Mouse (Mus musculus) right cerebral cortex, postnatal 36 days (tissue): ENCODE results near the gene Iqce.

Experiments
- DNase-seq, 2 experiments: peaks; one replicate each; pipeline ENCODE4 v3.0.0; 2022; ENCODE audit warnings: low spot score in 2 of 2, mixed read lengths in 1 of 2

The Iqce gene

DNA sequence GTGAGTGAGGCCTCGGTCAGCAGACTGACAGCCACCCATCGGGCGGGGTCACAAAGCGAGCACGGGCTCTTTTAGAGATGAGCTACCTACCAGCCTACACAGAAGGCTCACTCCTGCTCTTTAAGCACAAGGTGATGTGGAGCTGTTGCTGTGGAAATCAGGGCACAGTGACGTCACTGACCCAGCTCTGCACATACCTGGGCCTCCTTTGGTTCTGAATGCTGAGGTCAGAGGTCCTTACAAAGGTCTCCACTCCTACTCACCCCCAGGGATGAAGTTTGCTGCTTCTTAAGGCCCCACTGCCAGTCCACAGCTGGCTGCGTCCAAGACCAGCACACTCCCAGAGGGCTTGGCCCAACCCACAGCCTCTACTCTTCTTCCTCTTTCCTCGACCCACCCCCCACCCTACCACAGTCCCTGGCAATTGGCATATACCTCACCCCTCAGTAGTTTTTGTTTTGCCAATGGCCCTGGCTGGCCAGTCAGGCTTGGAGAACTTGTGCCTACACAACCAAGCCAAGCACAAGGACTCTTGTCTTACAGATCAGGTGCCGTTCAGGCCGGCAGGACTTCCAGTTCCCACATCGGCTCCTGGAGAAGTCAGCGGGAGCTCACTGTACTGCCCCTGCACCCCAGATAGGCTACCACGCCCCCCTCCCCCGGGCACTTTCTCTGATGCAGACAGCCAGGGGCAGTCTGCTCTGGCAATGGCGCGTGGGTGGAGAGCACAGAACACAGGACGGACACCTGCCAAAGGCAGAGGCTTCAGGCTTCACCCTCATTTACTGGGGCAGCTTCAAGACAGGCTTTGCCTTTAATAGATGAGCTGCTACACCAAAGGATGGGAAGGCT, 39.2 kb downstream of the Iqce start:
- peak in 1 of 2 experiments; percentile 41 for DNase-seq

DNA sequence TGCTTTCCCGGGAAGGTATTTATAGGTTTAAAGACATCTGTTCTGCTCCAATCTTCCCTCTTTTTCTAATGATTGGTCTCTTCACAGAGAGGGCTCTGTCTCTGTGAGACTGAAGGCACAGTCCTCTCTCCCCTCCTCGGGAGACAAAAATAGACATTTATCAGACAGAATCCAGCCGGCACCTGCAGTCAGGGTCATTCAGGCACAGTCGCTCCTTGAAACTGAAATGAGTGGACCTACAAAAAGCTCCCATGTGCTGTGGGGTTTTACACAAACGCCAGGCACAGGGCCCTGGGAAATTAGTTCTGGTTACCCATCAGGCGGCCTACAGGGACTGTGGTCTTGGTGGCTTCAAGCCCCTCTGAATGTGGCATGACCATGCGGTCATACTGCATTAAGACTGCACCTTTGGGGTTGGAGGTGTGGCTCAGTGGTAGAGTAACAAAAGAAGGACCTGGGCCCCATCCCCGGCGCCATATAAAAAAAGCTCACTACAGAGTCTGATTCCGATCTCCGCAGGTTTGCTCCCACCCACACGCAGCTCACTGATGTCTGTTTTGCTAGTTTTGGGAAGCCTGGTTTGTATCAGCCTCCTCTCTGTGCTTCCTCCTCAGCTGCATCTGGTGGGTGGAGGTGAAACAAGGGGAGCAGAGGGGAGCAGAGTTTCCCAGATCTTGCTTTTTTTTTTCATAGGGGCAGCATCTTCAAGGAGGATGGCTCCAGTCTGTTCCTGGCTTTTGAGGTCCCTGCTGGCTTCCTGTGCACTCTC, 40.1 kb downstream of the Iqce start:
- peak in 1 of 2 experiments; percentile 53 for DNase-seq

DNA sequence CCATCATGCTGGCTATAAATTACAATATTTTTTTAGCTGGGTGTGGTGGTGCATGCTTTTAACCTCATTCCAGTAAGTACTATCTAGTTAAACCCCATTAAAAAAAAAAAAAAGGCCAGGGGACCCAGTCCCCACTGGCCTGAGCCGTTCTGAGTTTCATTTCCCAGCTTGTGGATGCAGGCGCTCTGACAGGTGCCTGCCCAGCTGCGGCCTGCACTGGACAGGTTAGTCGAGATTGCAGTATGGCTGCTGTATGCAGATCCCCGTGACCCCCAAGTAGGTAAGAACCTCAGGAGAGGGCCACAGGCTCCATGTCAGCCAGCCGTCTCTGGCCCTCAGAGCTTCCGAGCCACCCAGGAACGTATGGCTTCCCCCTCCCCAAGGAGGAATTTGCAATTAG, 40.8 kb downstream of the Iqce start:
- no peak for DNase-seq

DNA sequence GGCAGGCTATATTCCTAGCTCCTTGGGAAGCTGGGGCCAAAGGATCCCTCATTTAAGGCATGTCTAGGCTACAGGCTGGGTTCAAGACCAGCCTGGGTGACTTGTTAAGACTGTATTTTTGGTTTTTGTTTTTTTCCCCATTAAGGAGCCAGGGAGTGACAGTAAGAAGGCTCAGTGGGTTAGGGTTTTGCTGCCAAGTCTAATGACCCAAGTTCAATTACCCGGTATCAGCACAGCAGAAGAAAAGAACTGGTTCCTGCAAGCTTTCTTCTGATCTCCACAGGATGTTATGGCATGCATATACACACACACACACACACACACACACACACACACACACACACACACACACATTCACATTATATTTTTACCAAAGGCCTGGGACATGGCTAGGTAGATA, 41.8 kb downstream of the Iqce start:
- DNase-seq = no peak

DNA sequence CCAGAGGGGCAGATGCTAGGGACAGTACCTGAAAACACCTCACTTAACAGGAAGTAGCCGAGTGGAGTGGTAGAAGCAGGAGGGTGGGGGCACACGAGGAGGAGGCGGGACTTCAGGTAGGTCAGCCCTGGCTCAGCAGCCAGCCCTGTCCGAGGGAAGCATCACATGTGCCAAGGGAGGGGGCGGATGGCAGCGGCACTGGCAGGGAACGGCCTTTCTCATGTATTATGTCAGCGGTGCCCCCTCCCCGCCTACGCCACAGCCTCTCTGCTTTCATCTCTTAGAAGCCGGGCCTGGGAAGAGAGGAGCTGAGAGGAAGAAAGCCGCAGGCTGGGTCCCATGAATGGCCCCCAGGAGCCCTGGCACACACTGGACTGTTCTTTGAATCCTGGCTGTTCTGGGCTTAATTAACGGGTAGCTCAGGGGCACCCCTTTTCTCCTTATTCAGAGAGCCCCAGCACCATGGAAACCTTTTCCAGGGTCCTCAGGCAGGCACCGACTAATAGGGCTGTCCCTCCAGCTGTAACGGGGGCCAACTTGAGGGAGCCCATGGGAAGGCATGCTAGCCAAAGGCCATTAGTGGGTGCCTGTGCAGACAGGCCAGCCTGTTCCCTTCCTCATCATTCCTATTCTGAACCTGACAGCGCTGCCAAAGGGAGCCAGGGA, 42.4 kb downstream of the Iqce start:
- DNase-seq = peak; percentile 80

DNA sequence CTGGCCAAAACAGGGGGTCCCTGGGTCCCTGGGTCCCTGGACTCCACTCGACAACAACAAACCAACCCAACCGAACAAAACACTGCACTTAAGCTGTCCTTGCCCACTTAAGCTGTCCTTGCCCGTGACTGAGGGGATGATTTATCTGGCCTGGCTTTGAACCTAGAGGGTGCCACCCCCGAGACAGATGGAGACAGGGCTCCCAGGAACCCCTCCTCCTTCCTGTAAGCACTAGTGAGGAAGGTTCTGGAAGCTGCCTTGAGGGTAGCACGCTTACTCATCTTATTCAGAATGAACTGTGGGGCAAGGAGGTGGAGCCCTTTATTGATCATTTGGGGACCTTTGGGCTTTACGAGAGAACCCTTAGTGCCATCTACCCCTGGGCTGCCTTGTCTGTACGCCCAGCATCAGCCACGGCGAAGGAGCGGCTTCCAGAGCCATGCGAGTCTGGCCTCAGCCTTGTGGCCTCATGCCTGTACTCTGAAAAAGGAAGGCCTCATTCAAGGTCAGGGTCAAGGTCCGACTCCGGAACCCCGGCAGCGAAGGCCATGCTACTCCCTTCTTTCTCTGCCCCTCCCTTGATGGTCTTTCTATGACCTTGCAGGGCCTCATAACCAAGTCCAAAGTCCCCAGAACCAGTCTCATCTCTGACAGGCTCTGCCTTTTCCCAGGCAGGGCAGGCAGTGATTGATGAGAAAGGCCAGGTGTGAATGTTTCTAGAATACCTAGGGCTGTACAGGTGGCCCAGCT, 47.9 kb downstream of the Iqce start:
- no peak for DNase-seq

DNA sequence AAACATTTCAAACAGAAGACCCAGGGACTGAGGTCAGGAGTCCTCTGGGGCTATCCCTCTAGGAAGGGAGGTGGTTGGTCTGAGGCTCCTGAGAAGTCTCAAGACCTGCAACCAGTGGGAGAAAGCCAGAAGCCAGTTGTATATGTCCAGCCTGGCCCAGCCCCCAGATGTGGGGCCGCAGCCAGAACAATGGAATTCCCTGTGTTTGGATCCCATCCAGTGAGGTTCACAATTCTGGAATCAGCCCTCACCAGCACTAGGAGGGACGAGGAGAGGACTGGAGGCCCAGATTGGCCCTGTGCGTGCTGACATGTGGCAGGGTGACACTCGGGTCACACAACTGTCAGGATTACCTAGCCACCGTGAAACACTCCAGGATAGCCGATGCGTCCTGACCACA, 49.6 kb downstream of the Iqce start:
- no peak for DNase-seq

DNA sequence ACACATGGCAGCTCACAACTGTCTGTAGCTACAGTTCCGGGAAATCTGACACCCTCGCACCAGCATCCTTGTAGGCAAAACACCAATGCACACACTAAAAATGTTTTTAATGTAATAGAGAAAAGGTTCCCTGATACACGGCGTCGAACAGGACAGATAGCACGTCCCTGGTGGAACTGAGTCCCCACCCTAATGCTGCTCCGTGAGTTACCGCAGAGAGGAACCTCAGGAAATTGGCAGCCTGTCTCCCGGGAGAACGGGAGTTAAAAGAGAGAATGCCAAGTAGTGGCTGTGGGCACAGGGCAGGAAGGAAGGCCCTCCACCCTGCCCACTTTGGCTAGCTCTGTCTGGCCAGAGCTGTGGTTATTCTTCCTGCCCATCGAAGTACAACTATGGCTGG, 50.9 kb downstream of the Iqce start:
- DNase-seq = no peak

DNA sequence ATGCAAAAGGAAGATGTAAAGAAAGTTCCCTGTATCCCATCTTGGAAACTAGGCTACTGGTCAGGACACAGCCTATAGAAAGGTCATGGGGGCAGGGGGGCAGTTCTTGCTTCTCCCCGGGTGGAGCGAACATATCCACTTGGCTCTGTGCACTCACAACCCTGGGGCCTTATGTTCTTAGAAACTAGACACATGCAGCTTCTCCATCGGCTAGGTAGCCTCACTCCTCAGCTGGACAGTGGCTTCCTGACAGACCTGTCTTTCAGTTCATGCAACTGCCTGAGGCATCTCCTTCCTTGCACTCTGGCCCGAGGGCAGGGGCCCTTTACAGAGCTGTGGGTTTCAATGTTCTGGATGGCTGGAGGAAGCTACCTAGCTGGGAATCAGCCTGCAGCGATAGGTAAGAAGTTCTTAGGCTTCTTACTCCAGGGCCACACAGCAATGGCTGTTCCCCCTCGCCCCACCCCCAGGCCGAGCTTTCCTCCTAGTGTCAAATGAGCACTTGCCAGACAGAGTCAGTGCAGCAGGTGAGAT, 52.2 kb downstream of the Iqce start:
- DNase-seq = no peak

DNA sequence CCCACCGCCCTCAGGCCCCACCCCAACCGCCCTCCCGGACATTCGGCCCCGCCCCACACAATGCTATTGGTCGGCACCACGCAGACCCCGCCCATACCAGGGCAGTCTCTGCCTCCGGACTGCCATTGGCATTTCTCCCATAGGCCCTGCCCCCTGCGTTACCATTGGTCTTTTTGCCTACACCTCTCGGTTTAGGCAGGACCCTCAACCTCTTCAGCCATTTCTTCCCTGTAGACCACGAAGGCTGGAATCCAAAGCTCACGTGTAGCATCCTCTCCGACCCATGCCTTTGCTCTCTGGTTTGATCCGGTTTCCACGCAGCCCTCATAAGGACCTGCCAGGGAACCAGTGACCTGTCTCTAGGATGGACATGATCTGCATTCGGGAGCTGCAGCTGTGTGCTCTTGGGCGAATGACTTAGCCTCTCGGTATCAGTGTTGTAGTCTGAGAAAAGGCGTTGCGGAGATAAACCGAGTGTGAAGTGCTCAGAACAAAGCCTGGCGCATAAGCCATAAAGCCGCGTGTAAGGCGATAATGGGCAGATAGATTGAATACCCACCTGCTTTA, 53.0 kb downstream of the Iqce start:
- DNase-seq = peak; percentile 94 to 96

DNA sequence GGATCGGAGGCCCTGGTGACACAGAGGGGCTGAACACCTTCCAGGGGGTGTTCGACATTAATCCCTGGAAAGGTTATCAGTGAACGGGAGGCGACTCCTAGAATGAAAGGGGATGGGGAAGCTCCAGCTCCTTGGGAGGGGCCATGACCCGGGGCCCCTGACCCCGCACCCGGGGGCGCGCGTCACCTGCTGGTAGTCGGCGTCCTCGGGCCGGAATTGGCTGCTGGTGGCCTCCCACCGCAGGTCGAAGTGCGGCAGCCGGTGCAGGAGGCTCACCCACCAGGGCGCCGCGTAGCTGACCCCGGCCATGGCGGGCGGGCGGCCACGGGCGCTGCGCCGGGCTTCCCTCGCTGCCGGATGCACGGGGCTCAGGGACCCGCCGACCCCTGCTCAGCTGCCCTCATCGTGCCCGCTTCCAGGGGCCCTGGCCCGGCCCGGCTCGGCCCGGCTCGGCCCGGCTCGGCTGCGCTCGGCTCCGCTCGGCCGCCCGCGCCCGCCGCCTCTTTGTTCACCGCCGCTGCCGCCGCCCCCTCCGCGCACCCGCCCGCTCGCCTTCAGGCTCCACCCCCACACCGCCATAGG, 53.6 kb downstream of the Iqce start, which contains the start of gene Ttyh3:
TSS of gene Ttyh3 (minus strand) at position 513 of the 582 bp plus-strand sequence.
- DNase-seq = no peak

DNA sequence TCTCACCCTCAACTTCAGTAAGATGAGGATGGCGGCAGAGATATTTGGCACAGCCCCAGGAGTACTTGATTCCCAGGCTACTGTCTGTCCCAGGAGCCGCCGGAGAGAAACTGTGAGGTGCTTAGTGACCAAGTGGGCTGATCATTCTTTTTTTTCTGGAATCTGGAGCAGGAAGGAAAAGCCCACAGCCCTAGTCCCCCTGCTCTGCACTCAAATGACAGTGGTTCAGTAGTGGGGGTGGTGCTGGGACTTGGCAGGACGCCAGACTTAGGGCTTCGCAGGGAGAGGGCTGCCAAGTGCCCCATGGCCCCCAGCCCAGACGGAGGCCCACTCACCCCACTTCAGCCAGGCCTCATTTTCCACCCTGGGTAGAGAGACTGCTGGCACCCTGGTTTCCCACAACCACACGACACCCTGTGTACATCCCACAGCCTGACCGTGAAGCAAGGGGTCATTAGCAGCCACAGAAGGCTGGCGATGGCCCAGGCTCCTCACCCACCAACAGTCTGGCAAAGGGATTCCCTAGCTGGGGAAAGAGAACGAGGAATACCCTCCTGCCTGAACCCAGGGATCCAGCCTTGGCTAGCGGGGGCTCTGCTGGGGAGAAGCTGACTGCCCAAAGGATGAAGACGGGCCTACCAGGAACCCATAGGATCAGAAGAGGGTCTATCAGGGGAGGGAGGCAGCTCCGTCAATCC, 54.2 kb downstream of the Iqce start:
- DNase-seq = peak in 1 of 2 experiments; percentile 63

DNA sequence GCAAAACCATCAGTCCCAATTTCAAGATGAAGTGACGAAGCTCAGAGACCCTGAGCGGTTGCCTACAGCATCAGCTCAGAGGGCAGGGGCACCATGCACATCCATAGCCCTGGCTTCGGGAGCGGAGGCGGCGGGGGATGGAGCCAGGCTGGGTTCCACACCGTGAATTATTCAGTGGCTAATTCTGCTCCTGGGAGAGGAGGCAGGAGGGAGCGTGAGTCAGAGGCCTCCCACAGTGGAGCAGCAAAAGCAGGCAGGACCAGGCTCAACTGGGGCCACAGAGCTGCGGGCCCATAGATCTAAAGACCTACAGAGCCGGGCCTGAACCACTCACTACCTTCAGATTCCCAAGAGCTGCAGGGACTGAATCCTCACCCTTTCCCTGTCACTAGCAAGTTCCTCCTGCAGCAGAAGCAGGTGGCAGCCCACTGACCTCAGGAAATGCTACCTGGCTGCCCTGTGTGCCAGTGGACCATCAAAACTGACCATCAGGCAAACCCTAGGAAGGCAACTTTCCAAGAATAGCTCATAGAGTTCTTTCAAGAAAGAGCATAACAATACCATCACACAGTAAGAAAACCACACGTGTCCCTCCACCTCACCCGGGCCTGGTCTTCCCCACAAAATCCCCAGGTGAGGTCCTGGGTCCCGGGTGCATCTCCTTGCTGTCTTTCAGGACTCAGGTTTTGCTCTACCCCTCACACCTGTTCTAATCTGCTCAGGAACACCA, 55.0 kb downstream of the Iqce start:
- peak; percentile 68 to 75 for DNase-seq

DNA sequence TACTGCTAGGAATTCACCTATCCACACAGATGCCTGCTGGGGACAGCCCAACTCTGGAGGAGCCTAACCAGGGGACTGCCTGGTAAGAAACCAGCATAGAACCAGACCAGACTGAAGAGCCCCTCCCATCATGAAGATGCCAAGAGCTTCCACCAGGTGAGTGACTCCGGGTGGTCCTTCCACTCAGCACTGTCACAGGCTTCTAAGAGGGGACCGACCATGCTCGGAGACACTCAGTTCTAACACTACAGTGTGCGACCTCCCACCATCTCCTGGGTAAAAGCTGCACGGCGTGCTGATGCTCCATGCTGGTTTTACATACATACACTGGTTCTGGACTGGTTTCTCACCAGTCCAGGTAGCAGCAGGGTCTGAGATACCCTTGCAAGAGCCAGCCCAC, 56.0 kb downstream of the Iqce start:
- no peak for DNase-seq

DNA sequence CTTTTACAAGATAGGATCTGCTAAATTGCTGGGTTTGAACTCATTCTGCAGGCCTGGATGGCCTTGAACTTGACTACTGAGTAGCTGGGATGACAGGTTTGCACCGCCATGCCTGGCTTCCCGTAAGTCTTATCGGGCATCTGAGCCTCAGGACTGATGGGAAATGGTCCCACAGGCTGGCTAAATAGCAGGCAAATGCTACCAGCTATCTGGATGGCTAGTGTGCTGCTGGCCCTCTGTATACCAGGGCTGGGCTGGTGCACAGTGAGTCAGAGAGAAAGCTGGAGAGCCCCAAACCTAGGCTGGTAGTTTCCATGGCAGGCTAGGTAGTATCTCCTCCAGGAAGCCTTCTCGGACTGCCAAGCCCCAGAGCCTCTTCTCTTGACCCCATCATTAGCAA, 56.7 kb downstream of the Iqce start:
- no peak for DNase-seq

DNA sequence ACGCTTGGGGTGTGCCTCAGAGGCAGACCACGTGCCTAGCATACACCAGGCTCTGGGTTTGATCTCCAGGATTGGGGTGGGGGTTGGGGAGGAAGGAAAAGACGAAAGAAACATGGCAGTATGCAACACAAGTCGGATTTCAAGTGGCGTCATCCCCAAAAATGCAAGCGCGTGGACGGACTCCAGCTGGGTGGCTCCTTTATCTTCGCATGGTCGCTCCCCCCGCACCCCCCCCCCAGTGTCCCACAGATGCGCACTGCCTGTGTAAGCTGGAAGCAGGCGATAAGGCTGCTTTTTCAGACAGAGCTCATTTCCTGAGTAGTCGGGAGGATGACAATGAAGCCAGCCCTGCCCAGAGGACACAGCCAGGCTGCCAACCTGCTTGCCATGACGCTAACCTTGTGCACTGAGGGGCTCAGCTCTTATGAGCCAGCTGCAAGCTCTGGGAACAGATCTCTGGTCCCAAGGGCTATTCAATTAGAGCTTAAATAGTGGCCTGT, 57.4 kb downstream of the Iqce start:
- no peak for DNase-seq

DNA sequence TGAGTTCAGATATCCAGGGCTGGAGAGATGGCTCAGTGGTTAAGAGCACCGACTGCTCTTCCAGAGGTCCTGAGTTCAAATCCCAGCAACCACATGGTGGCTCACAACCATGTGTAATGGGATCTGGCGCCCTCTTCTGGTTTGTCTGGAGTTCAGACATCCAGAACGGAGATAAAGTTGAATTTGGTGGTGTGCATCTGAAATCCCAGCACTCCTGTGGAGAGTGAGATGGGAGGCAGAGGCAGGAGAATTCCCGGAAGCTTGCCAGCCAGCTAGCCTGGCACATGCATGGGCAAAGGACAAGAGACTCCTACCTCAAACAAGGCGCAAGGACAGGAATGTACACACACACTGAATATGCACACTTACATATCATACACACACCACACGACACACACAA, 57.9 kb downstream of the Iqce start:
- no peak for DNase-seq

DNA sequence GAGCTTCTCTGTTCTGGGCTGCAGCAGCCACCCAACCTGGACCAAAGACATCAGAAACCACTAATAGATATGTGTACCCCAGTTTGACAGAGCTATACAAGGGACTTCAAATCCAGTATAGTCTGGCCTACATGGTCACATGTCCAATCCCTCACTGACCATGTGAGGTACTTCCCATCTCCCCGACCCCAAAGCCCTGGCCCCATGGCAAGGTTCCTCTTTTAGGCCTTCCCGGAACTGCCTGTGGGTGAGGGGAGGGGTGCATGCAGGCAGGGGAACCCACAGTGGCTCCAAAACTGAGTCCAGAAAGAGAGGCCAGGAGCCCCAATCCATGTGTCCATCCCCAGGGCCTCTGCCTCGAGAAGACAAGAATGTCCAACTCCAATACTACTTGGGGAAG, 60.1 kb downstream of the Iqce start:
- DNase-seq = no peak

DNA sequence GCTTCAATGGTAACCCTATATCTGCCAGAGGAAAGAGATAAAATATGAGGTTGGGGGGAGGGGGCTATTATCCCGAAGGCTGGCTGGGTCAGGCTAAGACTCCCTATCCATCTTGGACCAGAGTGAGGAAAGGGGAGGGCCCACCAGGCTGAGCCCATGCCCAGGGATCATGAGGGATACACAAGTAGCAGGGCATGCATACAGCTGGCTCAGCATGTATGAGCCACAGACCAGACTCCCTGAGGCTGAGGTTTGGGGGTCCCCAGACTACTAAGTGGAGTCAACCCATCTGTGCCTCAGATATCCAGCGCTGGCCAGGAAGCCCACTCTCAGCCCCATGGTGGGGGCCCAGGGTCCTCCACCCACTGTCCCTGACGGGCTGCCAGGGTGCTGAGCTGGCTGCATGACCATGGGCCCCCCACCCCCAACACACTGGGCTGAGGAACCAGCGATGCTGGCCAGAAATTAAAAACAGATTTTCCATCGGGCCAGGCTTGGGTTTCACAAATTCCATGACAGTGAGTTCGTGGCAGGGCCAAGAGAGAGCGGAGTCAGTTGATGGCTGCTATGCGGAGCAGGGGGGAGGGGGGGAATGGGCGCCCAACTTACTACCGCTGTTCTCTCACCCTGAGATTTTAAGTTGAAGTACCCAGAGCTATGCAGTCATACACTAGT, 60.8 kb downstream of the Iqce start:
- no peak for DNase-seq
